Mouse (Mus musculus) natural killer cell, adult 2 months (primary cell): Measurements from ENCODE around the gene Ocln.
"Not testable (repeated sequence)": the region's sequence is repeated elsewhere in the genome, so short reads cannot be mapped to it uniquely, and the experiment has no call there.

Experiments used
- DNase-seq, 2 experiments: peaks; one replicate each; pipeline ENCODE4 v3.0.0; 2022; ENCODE audit warnings: low spot score in 2 of 2

Gene Ocln

GRCm38 (mm10) chr13:100492061-100492787 is 60.3 kb downstream of the Ocln start, which contains the start of gene Gtf2h2:
Gtf2h2 (minus strand) TSS chr13:100492579.
- DNase-seq: peak; percentile 76 to 86

GRCm38 (mm10) chr13:100491623-100492022 is 60.9 kb downstream of the Ocln start:
- no peak for DNase-seq

GRCm38 (mm10) chr13:100490424-100490823 is 62.1 kb downstream of the Ocln start:
- DNase-seq: no peak

GRCm38 (mm10) chr13:100483610-100484009 is 68.9 kb downstream of the Ocln start:
- DNase-seq: no peak

- no peak for DNase-seq
These were observed 88.8 kb downstream of the Ocln start for GRCm38 (mm10) chr13:100463527-100464222.

- DNase-seq: no peak
These were observed 91.2 kb downstream of the Ocln start for GRCm38 (mm10) chr13:100461336-100461735.

- DNase-seq: not testable (repeated sequence)
These were observed 99.9 kb downstream of the Ocln start, which contains the start of gene Naip1 for GRCm38 (mm10) chr13:100452415-100453127. Naip1 (minus strand) TSS chr13:100452869.

GRCm38 (mm10) chr13:100449495-100449894 is 103.0 kb downstream of the Ocln start:
- no peak for DNase-seq
